Mouse (Mus musculus) right cerebral cortex, postnatal 36 days (tissue): Measurements from ENCODE around the gene Gm13279.
"Not testable (repeated sequence)": the region's sequence is repeated elsewhere in the genome, so short reads cannot be mapped to it uniquely, and the experiment has no call there.

Experiments used
- DNase-seq, 2 experiments: peaks; one replicate each; pipeline ENCODE4 v3.0.0; 2022; ENCODE audit warnings: low spot score in 2 of 2, mixed read lengths in 1 of 2

Gm13279 gene

GRCm38 (mm10) chr4:88797097-88797496, at the start of gene Gm13279:
TSS of gene Gm13279 (plus strand) at chr4:88797397.
- DNase-seq: not testable (repeated sequence)

DNA sequence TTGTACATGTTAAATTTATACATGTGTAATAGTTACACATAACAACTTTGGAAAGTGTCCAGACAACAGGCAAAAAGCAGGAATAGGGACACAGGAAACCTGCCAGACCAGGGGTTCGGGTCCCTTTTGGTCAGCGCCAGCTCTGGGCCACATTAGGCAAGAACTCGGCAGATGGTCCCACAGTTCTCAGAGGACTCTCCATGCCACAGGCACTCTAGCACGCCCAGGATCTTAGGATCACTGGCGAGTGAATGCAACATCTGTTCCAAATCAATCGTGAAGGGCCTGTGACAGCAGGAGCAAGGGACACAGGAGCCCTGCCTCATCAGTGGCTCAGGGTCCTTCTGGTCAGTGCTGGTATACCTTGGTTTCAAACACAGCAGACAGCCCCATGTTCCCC, 47.3 kb upstream of the Gm13279 start:
- no peak for DNase-seq

- peak; percentile 61 to 73 for DNase-seq
These were observed 42.3 kb upstream of the Gm13279 start, which contains the start of gene Gm13271 for GRCm38 (mm10) chr4:88754818-88755340. TSS of gene Gm13271 (plus strand) at chr4:88754868.

DNA sequence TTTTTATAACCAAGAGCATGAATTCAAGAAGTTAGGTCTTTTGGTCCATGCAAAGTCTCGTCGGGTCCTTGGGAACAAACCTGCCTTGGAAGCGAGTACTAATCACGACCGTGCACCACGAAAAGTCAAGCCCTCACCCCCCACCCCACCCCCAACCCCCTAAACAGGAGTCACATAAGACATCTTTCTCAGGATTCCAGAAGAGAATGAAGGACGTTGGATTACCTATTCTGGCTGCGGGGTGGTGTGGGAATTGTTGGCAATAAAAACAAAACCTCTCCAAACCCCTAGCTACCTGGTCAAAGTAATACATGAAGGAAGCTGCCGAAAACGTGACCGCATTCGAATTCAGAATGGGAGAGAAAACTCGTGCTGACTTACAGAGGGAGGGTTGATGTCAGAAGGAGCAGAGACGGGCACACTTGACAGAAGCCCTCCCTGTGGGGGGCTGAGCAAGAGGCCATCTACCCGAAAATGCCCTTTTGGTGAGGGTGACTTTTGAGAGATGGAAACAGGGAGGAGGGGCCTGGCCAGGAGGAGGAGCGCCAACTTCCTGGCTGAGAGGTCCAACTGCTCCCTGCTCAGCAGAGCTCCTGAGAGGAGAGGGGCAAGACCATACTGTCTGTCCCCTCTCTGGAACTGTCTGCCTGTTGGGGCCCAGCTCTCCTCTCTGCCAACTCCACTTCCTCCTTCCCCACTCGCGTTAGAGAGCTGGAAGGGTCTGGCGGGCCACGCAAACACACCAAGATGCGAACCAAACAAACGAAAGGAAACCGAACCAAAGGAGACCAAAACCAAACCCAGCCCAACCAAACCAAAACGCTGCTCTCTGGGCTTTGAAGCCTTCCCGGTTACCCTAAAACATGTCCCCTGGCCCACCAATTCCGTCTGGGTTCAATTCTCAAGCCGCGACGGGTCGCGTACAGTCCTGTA, 40.4 kb upstream of the Gm13279 start:
- DNase-seq: not testable (repeated sequence)

DNA sequence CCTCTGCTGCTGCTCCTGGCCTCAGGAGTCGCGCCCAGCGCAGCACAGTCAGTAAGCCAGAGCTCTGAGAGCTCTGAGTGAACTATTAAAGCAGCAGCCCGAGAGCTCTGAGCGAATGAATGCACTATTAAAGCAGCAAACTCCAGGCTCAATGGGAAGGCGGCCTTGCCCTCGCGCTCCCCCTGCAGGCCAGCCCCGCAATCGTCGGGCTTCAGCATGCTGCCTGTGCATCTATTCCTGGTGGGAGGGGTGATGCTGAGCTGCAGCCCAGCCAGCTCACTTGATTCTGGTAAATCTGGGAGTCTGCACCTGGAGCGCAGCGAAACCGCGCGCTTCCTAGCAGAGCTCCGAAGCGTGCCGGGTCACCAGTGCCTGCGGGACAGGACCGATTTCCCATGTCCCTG, 39.6 kb upstream of the Gm13279 start:
- DNase-seq: peak; percentile 90

GRCm38 (mm10) chr4:88758751-88759150, 38.4 kb upstream of the Gm13279 start:
- not testable (repeated sequence) for DNase-seq

DNA sequence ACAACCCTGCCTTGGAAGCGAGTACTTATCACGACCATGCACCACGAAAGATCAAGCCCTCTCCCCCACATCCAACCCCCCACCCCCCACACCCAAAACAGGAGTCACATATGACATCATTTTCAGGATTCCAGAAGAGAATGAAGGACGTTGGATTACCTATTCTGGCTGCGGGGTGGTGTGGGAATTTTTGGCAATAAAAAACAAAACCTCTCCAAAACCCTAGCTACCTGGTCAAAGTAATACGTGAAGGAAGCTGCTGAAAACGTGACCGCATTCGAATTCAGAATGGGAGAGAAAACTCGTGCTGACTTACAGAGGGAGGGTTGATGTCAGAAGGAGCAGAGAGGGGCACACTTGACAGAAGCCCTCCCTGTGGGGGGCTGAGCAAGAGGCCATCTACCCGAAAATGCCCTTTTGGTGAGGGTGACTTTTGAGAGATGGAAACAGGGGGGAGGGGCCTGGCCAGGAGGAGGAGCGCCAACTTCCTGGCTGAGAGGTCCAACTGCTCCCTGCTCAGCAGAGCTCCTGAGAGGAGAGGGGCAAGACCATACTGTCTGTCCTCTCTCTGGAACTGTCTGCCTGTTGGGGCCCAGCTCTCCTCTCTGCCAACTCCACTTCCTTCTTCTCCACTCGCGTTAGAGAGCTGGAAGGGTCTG, 37.5 kb upstream of the Gm13279 start, which contains the start of gene Gm13283:
TSS of gene Gm13283 (plus strand) at position 510 of the 659 bp plus-strand sequence.
- DNase-seq: peak in 1 of 2 experiments; percentile 14

DNA sequence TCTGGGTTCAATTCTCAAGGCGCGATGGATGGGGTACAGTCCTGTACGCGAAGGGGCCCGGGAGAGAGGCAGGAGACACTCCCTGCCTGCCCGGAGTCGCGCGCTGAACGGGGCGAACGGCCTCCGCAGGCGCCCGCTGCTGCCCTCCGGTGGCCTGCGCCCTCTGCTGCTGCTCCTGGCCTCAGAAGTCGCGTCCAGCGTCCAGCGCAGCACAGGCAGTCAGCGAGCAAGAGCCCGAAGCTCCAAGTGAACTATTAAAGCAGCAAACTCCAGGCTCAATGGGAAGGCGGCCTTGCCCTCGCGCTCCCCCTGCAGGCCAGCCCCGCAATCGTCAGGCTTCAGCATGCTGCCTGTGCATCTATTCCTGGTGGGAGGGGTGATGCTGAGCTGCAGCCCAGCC, 36.8 kb upstream of the Gm13279 start:
- DNase-seq: peak; percentile 21 to 30

GRCm38 (mm10) chr4:88761776-88762175, 35.4 kb upstream of the Gm13279 start:
- DNase-seq: peak; percentile 62 to 64

DNA sequence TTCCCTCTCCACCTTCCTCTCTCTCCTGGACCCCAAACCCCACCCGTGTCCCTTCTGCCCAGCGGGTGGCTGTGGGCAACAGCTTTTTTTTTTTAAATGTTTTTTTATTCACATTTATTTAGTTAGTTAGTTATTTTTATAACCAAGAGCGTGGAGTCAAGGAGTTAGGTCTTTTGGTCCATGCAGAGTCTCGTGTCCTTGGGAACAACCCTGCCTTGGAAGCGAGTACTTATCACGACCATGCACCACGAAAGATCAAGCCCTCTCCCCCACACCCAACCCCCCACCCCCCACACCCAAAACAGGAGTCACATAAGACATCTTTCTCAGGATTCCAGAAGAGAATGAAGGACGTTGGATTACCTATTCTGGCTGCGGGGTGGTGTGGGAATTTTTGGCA, 34.9 kb upstream of the Gm13279 start:
- DNase-seq: not testable (repeated sequence)

DNA sequence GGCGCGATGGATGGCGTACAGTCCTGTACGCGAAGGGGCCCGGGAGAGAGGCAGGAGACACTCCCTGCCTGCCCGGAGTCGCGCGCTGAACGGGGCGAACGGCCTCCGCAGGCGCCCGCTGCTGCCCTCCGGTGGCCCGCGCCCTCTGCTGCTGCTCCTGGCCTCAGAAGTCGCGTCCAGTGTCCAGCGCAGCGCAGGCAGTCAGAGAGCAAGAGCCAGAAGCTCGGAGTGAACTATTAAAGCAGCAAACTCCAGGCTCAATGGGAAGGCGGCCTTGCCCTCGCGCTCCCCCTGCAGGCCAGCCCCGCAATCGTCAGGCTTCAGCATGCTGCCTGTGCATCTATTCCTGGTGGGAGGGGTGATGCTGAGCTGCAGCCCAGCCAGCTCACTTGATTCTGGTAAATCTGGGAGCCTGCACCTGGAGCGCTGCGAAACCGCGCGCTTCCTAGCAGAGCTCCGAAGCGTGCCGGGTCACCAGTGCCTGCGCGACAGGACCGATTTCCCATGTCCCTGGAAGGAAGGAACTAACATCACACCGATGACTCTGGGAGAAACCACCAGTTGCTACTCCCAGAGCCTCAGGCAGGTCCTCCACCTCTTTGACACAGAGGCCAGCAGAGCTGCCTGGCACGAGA, 33.7 kb upstream of the Gm13279 start:
- not testable (repeated sequence) for DNase-seq

GRCm38 (mm10) chr4:88773534-88773933, 23.7 kb upstream of the Gm13279 start, which contains the start of gene Gm13290:
TSS of gene Gm13290 (plus strand) at chr4:88773834.
- not testable (repeated sequence) for DNase-seq

- not testable (repeated sequence) for DNase-seq
These were observed 20.6 kb upstream of the Gm13279 start, which contains the start of gene Gm13289 for GRCm38 (mm10) chr4:88776622-88777021. TSS of gene Gm13289 (plus strand) at chr4:88776922.

DNA sequence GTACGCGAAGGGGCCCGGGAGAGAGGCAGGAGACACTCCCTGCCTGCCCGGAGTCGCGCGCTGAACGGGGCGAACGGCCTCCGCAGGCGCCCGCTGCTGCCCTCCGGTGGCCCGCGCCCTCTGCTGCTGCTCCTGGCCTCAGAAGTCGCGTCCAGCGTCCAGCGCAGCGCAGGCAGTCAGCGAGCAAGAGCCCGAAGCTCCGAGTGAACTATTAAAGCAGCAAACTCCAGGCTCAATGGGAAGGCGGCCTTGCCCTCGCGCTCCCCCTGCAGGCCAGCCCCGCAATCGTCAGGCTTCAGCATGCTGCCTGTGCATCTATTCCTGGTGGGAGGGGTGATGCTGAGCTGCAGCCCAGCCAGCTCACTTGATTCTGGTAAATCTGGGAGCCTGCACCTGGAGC, 17.6 kb upstream of the Gm13279 start, which contains the start of gene Gm13272:
TSS of gene Gm13272 (plus strand) at position 301 of the 400 bp plus-strand sequence.
- not testable (repeated sequence) for DNase-seq

GRCm38 (mm10) chr4:88780320-88780719, 16.9 kb upstream of the Gm13279 start:
- not testable (repeated sequence) for DNase-seq

DNA sequence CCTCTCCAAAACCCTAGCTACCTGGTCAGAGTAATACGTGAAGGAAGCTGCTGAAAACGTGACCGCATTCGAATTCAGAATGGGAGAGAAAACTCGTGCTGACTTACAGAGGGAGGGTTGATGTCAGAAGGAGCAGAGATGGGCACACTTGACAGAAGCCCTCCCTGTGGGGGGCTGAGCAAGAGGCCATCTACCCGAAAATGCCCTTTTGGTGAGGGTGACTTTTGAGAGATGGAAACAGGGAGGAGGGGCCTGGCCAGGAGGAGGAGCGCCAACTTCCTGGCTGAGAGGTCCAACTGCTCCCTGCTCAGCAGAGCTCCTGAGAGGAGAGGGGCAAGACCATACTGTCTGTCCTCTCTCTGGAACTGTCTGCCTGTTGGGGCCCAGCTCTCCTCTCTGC, 15.4 kb upstream of the Gm13279 start, which contains the start of gene Ifnz:
TSS of gene Ifnz (plus strand) at position 301 of the 400 bp plus-strand sequence.
- not testable (repeated sequence) for DNase-seq

- not testable (repeated sequence) for DNase-seq
These were observed 14.9 kb upstream of the Gm13279 start for GRCm38 (mm10) chr4:88782335-88782734.

GRCm38 (mm10) chr4:88785409-88785808, 11.8 kb upstream of the Gm13279 start, which contains the start of gene Gm13276:
TSS of gene Gm13276 (plus strand) at chr4:88785709.
- not testable (repeated sequence) for DNase-seq

DNA sequence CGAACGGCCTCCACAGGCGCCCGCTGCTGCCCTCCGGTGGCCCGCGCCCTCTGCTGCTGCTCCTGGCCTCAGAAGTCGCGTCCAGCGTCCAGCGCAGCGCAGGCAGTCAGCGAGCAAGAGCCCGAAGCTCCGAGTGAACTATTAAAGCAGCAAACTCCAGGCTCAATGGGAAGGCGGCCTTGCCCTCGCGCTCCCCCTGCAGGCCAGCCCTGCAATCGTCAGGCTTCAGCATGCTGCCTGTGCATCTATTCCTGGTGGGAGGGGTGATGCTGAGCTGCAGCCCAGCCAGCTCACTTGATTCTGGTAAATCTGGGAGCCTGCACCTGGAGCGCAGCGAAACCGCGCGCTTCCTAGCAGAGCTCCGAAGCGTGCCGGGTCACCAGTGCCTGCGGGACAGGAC, 8.8 kb upstream of the Gm13279 start, which contains the start of gene Gm13277:
TSS of gene Gm13277 (plus strand) at position 231 of the 400 bp plus-strand sequence.
- peak; percentile 55 to 56 for DNase-seq

DNA sequence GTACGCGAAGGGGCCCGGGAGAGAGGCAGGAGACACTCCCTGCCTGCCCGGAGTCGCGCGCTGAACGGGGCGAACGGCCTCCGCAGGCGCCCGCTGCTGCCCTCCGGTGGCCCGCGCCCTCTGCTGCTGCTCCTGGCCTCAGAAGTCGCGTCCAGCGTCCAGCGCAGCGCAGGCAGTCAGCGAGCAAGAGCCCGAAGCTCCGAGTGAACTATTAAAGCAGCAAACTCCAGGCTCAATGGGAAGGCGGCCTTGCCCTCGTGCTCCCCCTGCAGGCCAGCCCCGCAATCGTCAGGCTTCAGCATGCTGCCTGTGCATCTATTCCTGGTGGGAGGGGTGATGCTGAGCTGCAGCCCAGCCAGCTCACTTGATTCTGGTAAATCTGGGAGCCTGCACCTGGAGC, 5.9 kb upstream of the Gm13279 start, which contains the start of gene Gm13278:
TSS of gene Gm13278 (plus strand) at position 301 of the 400 bp plus-strand sequence.
- DNase-seq: not testable (repeated sequence)
